Mouse (Mus musculus) CH12.LX (cell line): ENCODE measurements at regions not wholly inside any gene's neighbourhood (a gene's known extent, or its start where the extent isn't known, plus 50 kb on each side); places are given as distances from the start of the nearest gene placed in this dataset.

Experiments used
- DNase-seq: peaks from one replicate; pipeline ENCODE4 v3.0.0-alpha.2; 2013; ENCODE audit errors: extremely low read depth
- H3K27ac ChIP-seq: 2 replicates; pipeline ENCODE4 v1.5.1; 2012; ENCODE audit warnings: low read depth, mild to moderate bottlenecking, control low read depth, moderate library complexity; ENCODE audit not compliant: insufficient read depth
- H3K27me3 ChIP-seq: replicated peaks from 2 replicates; pipeline ENCODE3; 2012; ENCODE audit warnings: inconsistent platforms
- H3K36me3 ChIP-seq, 2 experiments: replicated peaks in 1 of 2; 2 replicates each; pipeline versions ENCODE3 to v1.6.1; 2012; ENCODE audit warnings: inconsistent platforms in 1 of 2, low read length in 1 of 2, mild to moderate bottlenecking in 1 of 2, mixed read lengths in 1 of 2, moderate library complexity in 1 of 2; ENCODE audit not compliant: control insufficient read depth in 1 of 2, insufficient read depth in 1 of 2
- H3K4me1 ChIP-seq, 2 experiments: 2 replicates each; pipeline ENCODE4 v1.6.1; 2012; ENCODE audit warnings: inconsistent platforms in 1 of 2, moderate library complexity in 1 of 2; ENCODE audit not compliant: insufficient read depth in 2 of 2, control insufficient read depth in 1 of 2
- H3K4me2 ChIP-seq: 2 replicates; pipeline ENCODE4 v1.6.1; 2012; ENCODE audit warnings: low read depth, mild to moderate bottlenecking, control low read depth; ENCODE audit not compliant: poor library complexity, insufficient read depth, severe bottlenecking
- H3K4me3 ChIP-seq, 3 experiments: fragments of 150-350 bp in 1 of 3; sonication (generic) in 1 of 3; replicated peaks in 1 of 3; 2 replicates each; pipeline versions ENCODE3 to v1.5.1; 2011 to 2012; ENCODE audit warnings: low read depth in 2 of 3, low read length in 2 of 3, mild to moderate bottlenecking in 2 of 3, moderate library complexity in 2 of 3, control low read depth in 1 of 3, improper control_type of control experiment in 1 of 3, inconsistent platforms in 1 of 3, mixed read lengths in 1 of 3; ENCODE audit not compliant: poor library complexity in 1 of 3
- H3K79me2 ChIP-seq: replicated peaks from 2 replicates; pipeline ENCODE4 v1.6.1; 2012; ENCODE audit warnings: mild to moderate bottlenecking, moderate library complexity; ENCODE audit not compliant: control insufficient read depth, poor library complexity, insufficient read depth, severe bottlenecking; ENCODE audit errors: extremely low read depth
- H3K9ac ChIP-seq: 2 replicates; pipeline ENCODE4 v1.6.1; 2012; ENCODE audit warnings: low read depth, mild to moderate bottlenecking, control low read depth, moderate library complexity; ENCODE audit not compliant: insufficient read depth
- H3K9me3 ChIP-seq: replicated peaks from 2 replicates; pipeline ENCODE3; 2012; ENCODE audit warnings: low read length, inconsistent platforms, mixed read lengths
- BHLHE40 ChIP-seq: IDR thresholded peaks from 2 replicates; pipeline ENCODE4 v1.6.1; 2011; ENCODE audit warnings: mild to moderate bottlenecking, low read depth, low read length, improper control_type of control experiment
- CTCF ChIP-seq, 2 experiments: IDR thresholded peaks in 1 of 2; conservative IDR thresholded peaks in 1 of 2; 2 replicates each; pipeline ENCODE4 v1.5.1; 2011 to 2012; ENCODE audit warnings: low read depth in 2 of 2, low read length in 2 of 2, improper control_type of control experiment in 1 of 2, inconsistent platforms in 1 of 2, mild to moderate bottlenecking in 1 of 2, moderate library complexity in 1 of 2
- E2F4 ChIP-seq: IDR thresholded peaks from 2 replicates; pipeline ENCODE4 v1.6.1; 2011; ENCODE audit warnings: low read depth, low read length, improper control_type of control experiment; ENCODE audit not compliant: insufficient replicate concordance
- ELF1 ChIP-seq: IDR thresholded peaks from 2 replicates; pipeline ENCODE4 v1.6.1; 2014; ENCODE audit warnings: low read depth, mild to moderate bottlenecking, inconsistent platforms, low read length, improper control_type of control experiment
- EP300 ChIP-seq: IDR thresholded peaks from 2 replicates; pipeline ENCODE4 v1.6.1; 2011; ENCODE audit warnings: low read length, improper control_type of control experiment
- ETS1 ChIP-seq: conservative IDR thresholded peaks from 2 replicates; pipeline ENCODE4 v1.6.1; 2012; ENCODE audit warnings: low read depth, mild to moderate bottlenecking, inconsistent platforms, low read length, improper control_type of control experiment, moderate library complexity
- GABPA ChIP-seq: IDR thresholded peaks from 2 replicates; pipeline ENCODE4 v1.6.1; 2012; ENCODE audit warnings: low read depth, low read length, improper control_type of control experiment, inconsistent platforms; ENCODE audit not compliant: insufficient replicate concordance
- IRF4 ChIP-seq: IDR thresholded peaks from 2 replicates; pipeline ENCODE4 v1.6.1; 2014; ENCODE audit warnings: low read depth, mild to moderate bottlenecking, inconsistent platforms, low read length, improper control_type of control experiment
- JUND ChIP-seq: conservative IDR thresholded peaks from 2 replicates; pipeline ENCODE4 v1.6.1; 2011; ENCODE audit warnings: low read depth, low read length, improper control_type of control experiment
- KAT2A ChIP-seq: IDR thresholded peaks from 2 replicates; pipeline ENCODE4 v1.6.1; 2012; ENCODE audit warnings: low read length, improper control_type of control experiment, inconsistent platforms; ENCODE audit not compliant: insufficient replicate concordance
- MAFK ChIP-seq: IDR thresholded peaks from 2 replicates; pipeline ENCODE4 v1.6.1; 2011; ENCODE audit warnings: low read length, improper control_type of control experiment; ENCODE audit not compliant: insufficient replicate concordance
- MAZ ChIP-seq: IDR thresholded peaks from 2 replicates; pipeline ENCODE4 v1.6.1; 2012; ENCODE audit warnings: low read depth, mild to moderate bottlenecking, inconsistent platforms, low read length, improper control_type of control experiment, moderate library complexity
- MXI1 ChIP-seq: IDR thresholded peaks from 2 replicates; pipeline ENCODE4 v1.6.1; 2011; ENCODE audit warnings: mild to moderate bottlenecking, low read depth, low read length, improper control_type of control experiment
- MYC ChIP-seq: IDR thresholded peaks from 2 replicates; pipeline ENCODE4 v1.6.1; 2011; ENCODE audit warnings: low read depth, mild to moderate bottlenecking, improper control_type of control experiment, low read length
- NELFE ChIP-seq: IDR thresholded peaks from 2 replicates; pipeline ENCODE4 v1.6.1; 2011; ENCODE audit warnings: low read depth, low read length, improper control_type of control experiment
- PAX5 ChIP-seq: IDR thresholded peaks from 2 replicates; pipeline ENCODE4 v1.6.1; 2012; ENCODE audit warnings: low read length, inconsistent platforms, mixed read lengths
- POLR2A ChIP-seq: IDR thresholded peaks from 2 replicates; pipeline ENCODE4 v1.6.1; 2011; ENCODE audit warnings: low read depth, mild to moderate bottlenecking, improper control_type of control experiment, low read length
- POLR2AphosphoS2 ChIP-seq: IDR thresholded peaks from 2 replicates; pipeline ENCODE4 v1.6.1; 2011; ENCODE audit warnings: low read depth, low read length, improper control_type of control experiment
- RCOR1 ChIP-seq: conservative IDR thresholded peaks from 2 replicates; pipeline ENCODE4 v1.6.1; 2012; ENCODE audit warnings: low read depth, mild to moderate bottlenecking, inconsistent platforms, low read length, improper control_type of control experiment
- SIN3A ChIP-seq: IDR thresholded peaks from 2 replicates; pipeline ENCODE4 v1.6.1; 2012; ENCODE audit warnings: low read length, improper control_type of control experiment, inconsistent platforms
- TBP ChIP-seq: conservative IDR thresholded peaks from 2 replicates; pipeline ENCODE4 v1.6.1; 2011; ENCODE audit warnings: low read depth, low read length, improper control_type of control experiment
- TCF12 ChIP-seq: IDR thresholded peaks from 2 replicates; pipeline ENCODE4 v1.6.1; 2014; ENCODE audit warnings: low read depth, mild to moderate bottlenecking, inconsistent platforms, low read length, improper control_type of control experiment
- UBTF ChIP-seq: IDR thresholded peaks from 2 replicates; pipeline ENCODE4 v1.6.1; 2012; ENCODE audit warnings: low read depth, mild to moderate bottlenecking, inconsistent platforms, low read length, improper control_type of control experiment, moderate library complexity
- USF1 ChIP-seq: IDR thresholded peaks from 2 replicates; pipeline ENCODE4 v1.6.1; 2014; ENCODE audit warnings: low read depth, mild to moderate bottlenecking, inconsistent platforms, low read length, improper control_type of control experiment
- USF2 ChIP-seq: conservative IDR thresholded peaks from 2 replicates; pipeline ENCODE4 v1.6.1; 2011; ENCODE audit warnings: low read depth, low read length, improper control_type of control experiment
- ZC3H11A ChIP-seq: IDR thresholded peaks from 2 replicates; pipeline ENCODE4 v1.6.1; 2012; ENCODE audit warnings: low read depth, mild to moderate bottlenecking, inconsistent platforms, low read length, improper control_type of control experiment
- ZNF384 ChIP-seq: IDR thresholded peaks from 2 replicates; pipeline ENCODE4 v1.6.1; 2012; ENCODE audit warnings: low read depth, low read length, improper control_type of control experiment, inconsistent platforms
- dilution Hi-C: fragments of 300-500 bp; cut with MboI; formaldehyde crosslinking; loops from 2 replicates; pipeline ENCODE4 v1.14.3; 2020; ENCODE audit warnings: low sequenced_read_pairs; ENCODE audit not compliant: extremely low pct_unique_long_range_greater_than_20kb, extremely low pct_ligation_motif_present
- in situ Hi-C: fragments of 300-500 bp; cut with MboI; formaldehyde crosslinking; loops from 3 replicates; pipeline ENCODE4 v1.14.3; 2019; ENCODE audit warnings: low sequenced_read_pairs, low pct_ligation_motif_present, low pct_unique_long_range_greater_than_20kb, mixed read lengths

DNA sequence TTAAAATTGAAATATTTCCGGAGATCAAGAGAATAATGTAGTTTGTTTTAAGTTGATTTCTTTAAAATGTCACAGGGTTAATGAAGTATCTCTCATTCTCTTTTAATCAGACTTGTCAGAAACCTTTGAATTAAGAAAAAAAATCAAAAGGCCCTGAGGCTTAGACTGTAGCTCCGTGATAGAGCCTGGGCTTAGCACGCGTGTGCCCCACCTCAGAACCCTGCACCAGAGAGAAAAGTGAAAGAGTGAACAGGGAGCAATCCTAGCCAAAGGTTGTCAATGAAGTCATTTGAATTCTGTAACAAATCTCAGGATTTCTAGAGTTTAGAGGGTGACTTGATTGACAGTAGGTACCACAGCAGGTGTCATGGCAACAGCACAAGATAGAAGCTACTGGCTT, 61.0 kb upstream of the Arhgap11a start:
- Histone ChIP-seq H3K4me2 (no peak overlapping the region), H3K4me1 (0 out of 4 replicates have a peak, but pooled peaks cover 0 to under 1% of the 10 kb centered on the region in 2 experiments)
- TF ChIP-seq TCF12, result no peak
- TF ChIP-seq UBTF, result no peak
- no peak for TF ChIP-seq RCOR1
- TF ChIP-seq POLR2AphosphoS2, result no peak
- TF ChIP-seq MXI1, result no peak
- TF ChIP-seq NELFE, result no peak
- no peak for TF ChIP-seq PAX5
- no peak for TF ChIP-seq POLR2A
- TF ChIP-seq TBP, result no peak
- no peak for TF ChIP-seq E2F4
- no peak for TF ChIP-seq ZC3H11A
- TF ChIP-seq MAFK, result no peak
- TF ChIP-seq MYC, result no peak
- no peak for TF ChIP-seq ETS1
- no peak for TF ChIP-seq ELF1
- no peak for TF ChIP-seq USF2
- no peak for TF ChIP-seq JUND
- no peak for TF ChIP-seq SIN3A
- TF ChIP-seq KAT2A, result no peak
- TF ChIP-seq, all 38 proteins: peak for 0
- Histone ChIP-seq H3K27ac (no peak overlapping the region), H3K79me2 (no peaks in the 10 kb centered on the region), H3K9ac (no peak overlapping the region), H3K27me3 (no peaks in the 10 kb centered on the region), H3K36me3 (no peaks in the 10 kb centered on the region), H3K4me3 (no peak overlapping the region), H3K9me3 (no peaks in the 10 kb centered on the region)
- in situ Hi-C loops (no loop called here), dilution Hi-C loops (no loop called here)
- DNase-seq, result no peak

DNA sequence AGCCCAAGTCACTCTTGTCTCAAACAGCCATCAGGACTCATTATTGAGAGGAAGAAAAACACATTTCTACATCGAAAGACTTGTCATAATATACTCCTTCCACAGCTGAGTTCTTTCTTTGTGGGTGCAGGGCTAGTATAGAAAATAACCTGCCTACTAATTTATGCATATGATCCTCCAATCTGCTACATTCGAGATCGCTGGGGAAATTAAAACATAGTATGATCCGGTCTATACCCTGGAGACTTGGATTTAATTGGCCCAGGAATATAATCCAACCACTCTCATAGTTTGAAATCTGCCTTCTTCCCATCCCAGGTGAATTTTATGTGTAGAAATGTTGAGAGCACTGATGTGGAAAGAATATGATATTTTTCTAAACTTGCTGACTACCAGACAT, 60.2 kb upstream of the Arhgap11a start:
- Histone ChIP-seq H3K4me3 (no peak overlapping the region), H3K79me2 (no peaks in the 10 kb centered on the region), H3K36me3 (no peaks in the 10 kb centered on the region), H3K27me3 (no peaks in the 10 kb centered on the region), H3K4me1 (0 out of 4 replicates have a peak, but pooled peaks cover 0 to 3% of the 10 kb centered on the region in 2 experiments), H3K27ac (no peak overlapping the region), H3K9me3 (no peaks in the 10 kb centered on the region), H3K4me2 (no peak overlapping the region), H3K9ac (no peak overlapping the region)
- in situ Hi-C loops, result no loop called here
- no peak for DNase-seq
- TF ChIP-seq UBTF (no peak), BHLHE40 (no peak), EP300 (no peak), MAZ (no peak), IRF4 (no peak), POLR2A (no peak), CTCF (conservative IDR thresholded peaks at IDR 0.05 in 1 of 2, IDR thresholded peaks at IDR 0.05 in 1 of 2; ENCODE audit: low read depth in 2 of 2, low read length in 2 of 2) (no peak), GABPA (no peak), ZNF384 (no peak), JUND (no peak), E2F4 (no peak), USF2 (no peak), MXI1 (no peak), USF1 (no peak)
- dilution Hi-C loops, result no loop called here
